Mouse (Mus musculus): ENCODE measurements at regions not wholly inside any gene's neighbourhood (a gene's known extent, or its start where the extent isn't known, plus 50 kb on each side); places are given as distances from the start of the nearest gene placed in this dataset.

GRCm38 (mm10) chr1:106086687-106087086, 84.9 kb upstream of the Phlpp1 start:
- DNase-seq: no peak

- no peak for DNase-seq
Observed at GRCm38 (mm10) chr1:106092909-106093557, 78.5 kb upstream of the Phlpp1 start.

- peak; percentile 52 for DNase-seq
Observed at GRCm38 (mm10) chr1:106093813-106094212, 77.7 kb upstream of the Phlpp1 start.

- no peak for DNase-seq
Observed at GRCm38 (mm10) chr1:106096324-106096723, 75.2 kb upstream of the Phlpp1 start.

- DNase-seq: no peak
Observed at GRCm38 (mm10) chr1:106097177-106097576, 74.4 kb upstream of the Phlpp1 start.

- no peak for DNase-seq
Observed at GRCm38 (mm10) chr1:106100611-106101010, 70.9 kb upstream of the Phlpp1 start.

GRCm38 (mm10) chr1:106102537-106102936, 69.0 kb upstream of the Phlpp1 start:
- DNase-seq: no peak

GRCm38 (mm10) chr1:106109081-106109480, 62.5 kb upstream of the Phlpp1 start:
- DNase-seq: no peak
